ENCODE assay signal across 13 mouse cellular contexts in genomic region chr11:97714356-97714755, GRCm38 (mm10). TPM values are rescaled to one million over a fixed set of nuclear protein-coding genes. Genes with fewer than 3 reads are reported as not detected.
DNase-seq lines count a peak whose midpoint lies in the region; ATAC-seq and TF ChIP-seq lines count a peak whose summit lies in the region.
"Had no signal": no experiment of that assay in that cellular context is flagged by ENCODE, and none has a peak within 500 bp of the region (broad histone marks: within the 10 kb centered on the region; RNA-seq: fewer than 3 reads in every experiment).

No protein-coding gene starts in this region.

- peak; percentile 12; the same call in 1 of the 2 replicates for TF ChIP-seq CTCF in liver, adult 2 months (IDR thresholded peaks at IDR 0.05; ENCODE audit: low read depth, low read length)

- TF ChIP-seq POLR2A in liver, adult 2 months (IDR thresholded peaks at IDR 0.05; ENCODE audit: extremely low read depth, insufficient read depth, low read length): no peak

- 96% methylated on average over 3 of the region's 3 CpGs for WGBS in heart, embryonic 15.5 days
- whole genome bisulfite sequencing in liver, adult 2 months: 63% methylated on average over 3 of the region's 3 CpGs
- 92% methylated on average over 3 of the region's 3 CpGs for WGBS in forebrain, embryonic 12.5 days

- DNase-seq in heart, adult 8-10 months (ENCODE audit: low spot score): no peak
- peak; percentile 34 for DNase-seq in liver, adult 2 months (ENCODE audit: extremely low read depth, low read depth, low spot score)
- DNase-seq in liver: no peak
- peak; percentile 43 for DNase-seq in A20 (ENCODE audit: low read depth, low spot score)
- peak; percentile 35 for DNase-seq in NIH3T3 (ENCODE audit: low read depth)
- no peak for DNase-seq in thymus, postnatal 14 days
- DNase-seq: kidney, adult 8-10 months had no signal

- H3K4me3 ChIP-seq in heart, embryonic 15.5 days: no peak overlapping the region
- H3K4me3 ChIP-seq in liver, adult 2 months (ENCODE audit: insufficient read depth, low read depth, low read length): no peak overlapping the region
- no peak overlapping the region for H3K4me3 ChIP-seq in forebrain, embryonic 12.5 days (replicated peaks)
- H3K4me3 ChIP-seq: embryonic facial prominence, embryonic 10.5 days; limb, embryonic 13.5 days had no signal

- no peak overlapping the region for H3K4me2 ChIP-seq in heart, embryonic 15.5 days
- H3K4me2 ChIP-seq in forebrain, embryonic 12.5 days: no peak overlapping the region
- H3K4me2 ChIP-seq: hindbrain, embryonic 14.5 days; limb, embryonic 13.5 days; midbrain, embryonic 11.5 days had no signal

- H3K4me1 ChIP-seq in heart, embryonic 15.5 days (replicated peaks): peaks cover 16% of the 10 kb centered on the region
- H3K4me1 ChIP-seq in liver, adult 2 months (ENCODE audit: control insufficient read depth, insufficient read depth, low read length): peaks cover 14% of the 10 kb centered on the region
- no peaks in the 10 kb centered on the region for H3K4me1 ChIP-seq in forebrain, embryonic 12.5 days
- H3K4me1 ChIP-seq: embryonic facial prominence, embryonic 10.5 days; limb, embryonic 13.5 days had no signal

- H3K9me3 ChIP-seq in heart, embryonic 15.5 days (replicated peaks): no peaks in the 10 kb centered on the region
- no peaks in the 10 kb centered on the region for H3K9me3 ChIP-seq in forebrain, embryonic 12.5 days
- H3K9me3 ChIP-seq: embryonic facial prominence, embryonic 10.5 days; limb, embryonic 13.5 days had no signal

- H3K27ac ChIP-seq in heart, embryonic 15.5 days: peak overlapping the region; percentile 9; the same call in 1 of the 2 replicates
- peak overlapping the region; percentile 76 for H3K27ac ChIP-seq in liver, adult 2 months (replicated peaks; ENCODE audit: insufficient read depth, low read depth, low read length)
- no peak overlapping the region for H3K27ac ChIP-seq in forebrain, embryonic 12.5 days
- H3K27ac ChIP-seq: embryonic facial prominence, embryonic 10.5 days; hindbrain, embryonic 14.5 days; limb, embryonic 13.5 days had no signal

- H3K9ac ChIP-seq in heart, embryonic 15.5 days: no peak overlapping the region
- no peak overlapping the region for H3K9ac ChIP-seq in liver, adult 2 months (ENCODE audit: low read depth, low read length)
- H3K9ac ChIP-seq in forebrain, embryonic 12.5 days: no peak overlapping the region
- H3K9ac ChIP-seq: hindbrain, embryonic 14.5 days; limb, embryonic 13.5 days had no signal

- H3K27me3 ChIP-seq in heart, embryonic 15.5 days: no peaks in the 10 kb centered on the region
- no peaks in the 10 kb centered on the region for H3K27me3 ChIP-seq in liver, adult 2 months (ENCODE audit: control insufficient read depth, insufficient read depth, low read length)
- H3K27me3 ChIP-seq in forebrain, embryonic 12.5 days: no peaks in the 10 kb centered on the region
- H3K27me3 ChIP-seq: limb, embryonic 13.5 days had no signal

- peaks cover 39% of the 10 kb centered on the region for H3K36me3 ChIP-seq in heart, embryonic 15.5 days
- H3K36me3 ChIP-seq in liver, adult 2 months (ENCODE audit: control insufficient read depth, insufficient read depth, low read length): peaks cover 1% of the 10 kb centered on the region; the same call in 1 of the 2 replicates
- H3K36me3 ChIP-seq in forebrain, embryonic 12.5 days (replicated peaks): peaks cover 74% of the 10 kb centered on the region

- H3K79me2 ChIP-seq in liver, adult 2 months (ENCODE audit: control insufficient read depth, insufficient read depth, low read length): no peaks in the 10 kb centered on the region

- ATAC-seq in heart, embryonic 15.5 days (replicated peaks; ENCODE audit: insufficient number of reproducible peaks, insufficient read depth, low FRiP score, low read depth): no peak
- no peak for ATAC-seq in forebrain, embryonic 12.5 days (ENCODE audit: low FRiP score)

RNA-seq across cellular contexts. Expression of gene Psmb3, which starts 11.2 kb away (rescaled TPM):
- polyA plus RNA-seq in heart, embryonic 15.5 days (2015; fragmentation: Nextera tagmentation; extraction: Ambion mirVana): 337 and 364 TPM in 2 replicates
- 100 to 1,000 TPM; 145 to 154 (median 150) TPM for total RNA-seq in heart, adult 8-10 months (2022)
- total RNA-seq in liver, adult 2 months (2014; rRNA removed): 281 and 313 TPM in 2 replicates
- polyA plus RNA-seq in liver, adult 2 months (2012; rRNA removed): 299 and 334 TPM in 2 replicates
- polyA plus RNA-seq in forebrain, embryonic 12.5 days (2016; fragmentation: Nextera tagmentation; extraction: Ambion mirVana): 457 TPM in 2 replicates

RNA-seq across cellular contexts. Expression of gene Pcgf2, which starts 14.1 kb away (rescaled TPM):
- polyA plus RNA-seq in heart, embryonic 15.5 days (2015; fragmentation: Nextera tagmentation; extraction: Ambion mirVana): 10.9 and 11.5 TPM in 2 replicates
- 1 to 10 TPM; 4.6 to 6.3 (median 5.3) TPM for total RNA-seq in heart, adult 8-10 months (2022)
- 0.34 and 0.37 TPM in 2 replicates for total RNA-seq in liver, adult 2 months (2014; rRNA removed)
- 5.6 and 12.0 TPM in 2 replicates for polyA plus RNA-seq in liver, adult 2 months (2012; rRNA removed)
- 24.2 TPM in 2 replicates for polyA plus RNA-seq in forebrain, embryonic 12.5 days (2016; fragmentation: Nextera tagmentation; extraction: Ambion mirVana)

RNA-seq across cellular contexts. Expression of gene Cisd3, which starts 28.7 kb away (rescaled TPM):
- polyA plus RNA-seq in heart, embryonic 15.5 days (2015; fragmentation: Nextera tagmentation; extraction: Ambion mirVana): 60.7 and 69.4 TPM in 2 replicates
- total RNA-seq in heart, adult 8-10 months (2022): 100 to 1,000 TPM; 133 to 158 (median 141) TPM
- total RNA-seq in liver, adult 2 months (2014; rRNA removed): 35.7 and 41.0 TPM in 2 replicates
- 73.6 and 94.5 TPM in 2 replicates for polyA plus RNA-seq in liver, adult 2 months (2012; rRNA removed)
- 13.2 and 14.9 TPM in 2 replicates for polyA plus RNA-seq in forebrain, embryonic 12.5 days (2016; fragmentation: Nextera tagmentation; extraction: Ambion mirVana)

RNA-seq across cellular contexts. Expression of gene Pip4k2b, which starts 30.1 kb away (rescaled TPM):
- polyA plus RNA-seq in heart, embryonic 15.5 days (2015; fragmentation: Nextera tagmentation; extraction: Ambion mirVana): 0.82 and 0.95 TPM in 2 replicates
- 10 to 100 TPM; 21.9 to 26.6 (median 25.6) TPM for total RNA-seq in heart, adult 8-10 months (2022)
- 4.1 and 5.5 TPM in 2 replicates for total RNA-seq in liver, adult 2 months (2014; rRNA removed)
- 10.8 and 11.0 TPM in 2 replicates for polyA plus RNA-seq in liver, adult 2 months (2012; rRNA removed)
- 2.7 and 2.8 TPM in 2 replicates for polyA plus RNA-seq in forebrain, embryonic 12.5 days (2016; fragmentation: Nextera tagmentation; extraction: Ambion mirVana)

RNA-seq across cellular contexts. Expression of gene Mllt6, which starts 51.1 kb away (rescaled TPM):
- polyA plus RNA-seq in heart, embryonic 15.5 days (2015; fragmentation: Nextera tagmentation; extraction: Ambion mirVana): 2.2 and 2.3 TPM in 2 replicates
- 10 to 100 TPM; 68.8 to 84.0 (median 69.8) TPM for total RNA-seq in heart, adult 8-10 months (2022)
- total RNA-seq in liver, adult 2 months (2014; rRNA removed): 3.8 and 6.0 TPM in 2 replicates
- 8.9 and 11.2 TPM in 2 replicates for polyA plus RNA-seq in liver, adult 2 months (2012; rRNA removed)
- polyA plus RNA-seq in forebrain, embryonic 12.5 days (2016; fragmentation: Nextera tagmentation; extraction: Ambion mirVana): 3.3 and 3.7 TPM in 2 replicates

Comparison
In these comparisons a context has a peak if more than half of its experiments do, and no peak if none do; other contexts are left out.
1. DNase-seq: peak in liver, adult 2 months (single experiment), A20 (single experiment) and NIH3T3 (single experiment); none in heart, adult 8-10 months (single experiment), liver (single experiment) and thymus, postnatal 14 days (single experiment).